In the genomic region with DNA sequence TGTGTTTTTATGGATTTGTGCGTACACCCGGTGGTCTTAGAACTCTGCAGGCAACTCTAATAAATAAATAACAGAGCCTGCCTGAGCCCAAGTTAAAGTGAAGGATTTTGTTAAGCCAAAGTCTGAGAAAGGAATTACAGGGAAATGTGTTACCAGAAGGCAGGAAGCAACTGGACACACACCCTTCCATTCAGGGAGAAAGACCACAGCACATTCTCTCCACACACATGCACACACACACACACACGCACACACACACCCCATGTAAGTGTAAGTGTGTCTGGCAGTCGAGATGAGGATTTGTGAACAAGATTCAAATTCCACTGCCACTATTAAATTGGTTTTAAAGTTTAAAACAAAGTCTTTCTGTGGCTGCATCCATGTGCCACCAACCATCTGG, we compare ENCODE assay signal across 22 mouse cellular contexts.
DNase-seq lines count a peak whose midpoint lies in the region; ATAC-seq and TF ChIP-seq lines count a peak whose summit lies in the region.
"Had no signal": no experiment of that assay in that cellular context is flagged by ENCODE, and none has a peak within 500 bp of the region (broad histone marks: within the 10 kb centered on the region; RNA-seq: fewer than 3 reads in every experiment).

No protein-coding gene starts in this region.

- ATAC-seq in embryonic facial prominence, embryonic 12.5 days (ENCODE audit: insufficient number of reproducible peaks, insufficient read depth, low FRiP score, low TSS enrichment), result no peak
- no peak for ATAC-seq in limb, embryonic 14.5 days (ENCODE audit: low FRiP score, low read depth)
- no peak for ATAC-seq in kidney, embryonic 14.5 days (ENCODE audit: low FRiP score, low TSS enrichment)
- ATAC-seq: activated CD4-positive, CD25-positive, alpha-beta regulatory T cell, adult 4 months; forebrain, embryonic 14.5 days; hindbrain, postnatal 0 days; Patski had no signal

- WGBS in embryonic facial prominence, embryonic 10.5 days, result 65% methylated on average over 4 of the region's 4 CpGs
- 34% methylated on average over 4 of the region's 4 CpGs for WGBS in embryonic facial prominence, embryonic 12.5 days
- 54% methylated on average over 4 of the region's 4 CpGs for WGBS in limb, embryonic 10.5 days
- 16% methylated on average over 4 of the region's 4 CpGs for WGBS in limb, embryonic 14.5 days
- WGBS in kidney, embryonic 14.5 days, result 76% methylated on average over 4 of the region's 4 CpGs

- H3K27me3 ChIP-seq in embryonic facial prominence, embryonic 10.5 days (replicated peaks; ENCODE audit: low read depth, poor library complexity, severe bottlenecking), result no peaks in the 10 kb centered on the region
- H3K27me3 ChIP-seq in embryonic facial prominence, embryonic 12.5 days, result no peaks in the 10 kb centered on the region
- no peaks in the 10 kb centered on the region for H3K27me3 ChIP-seq in limb, embryonic 10.5 days (ENCODE audit: low read depth, poor library complexity, severe bottlenecking)
- H3K27me3 ChIP-seq in limb, embryonic 14.5 days (ENCODE audit: control insufficient read depth, insufficient read depth, low read length), result 0 out of 2 replicates have a peak, but pooled peaks cover 3% of the 10 kb centered on the region
- H3K27me3 ChIP-seq in kidney, embryonic 14.5 days (ENCODE audit: control insufficient read depth, insufficient read depth, low read length), result no peaks in the 10 kb centered on the region
- H3K27me3 ChIP-seq: embryonic facial prominence, embryonic 15.5 days; hindbrain, embryonic 13.5 days; Patski had no signal

- no peak for DNase-seq in embryonic facial prominence, embryonic 10.5 days (ENCODE audit: low spot score)
- no peak for DNase-seq in limb, embryonic 10.5 days (ENCODE audit: low spot score)
- DNase-seq in limb, embryonic 14.5 days (ENCODE audit: low spot score), result no peak
- DNase-seq in embryo, embryonic 11 days, result no peak
- DNase-seq: adrenal gland, postnatal 14 days; cerebellum, adult 18-20 months; cerebellum, adult 9-11 months; cerebellum, postnatal 36 days; gastrocnemius, postnatal 36 days; heart, adult 18-20 months; heart, postnatal 10 days had no signal

- H3K4me2 ChIP-seq in embryonic facial prominence, embryonic 12.5 days (replicated peaks), result no peak overlapping the region
- no peak overlapping the region for H3K4me2 ChIP-seq in limb, embryonic 14.5 days (replicated peaks; ENCODE audit: low read depth, low read length, severe bottlenecking)
- no peak overlapping the region for H3K4me2 ChIP-seq in kidney, embryonic 14.5 days (replicated peaks; ENCODE audit: low read depth, low read length)
- H3K4me2 ChIP-seq: embryonic facial prominence, embryonic 15.5 days; hindbrain, embryonic 13.5 days had no signal

- H3K27ac ChIP-seq in embryonic facial prominence, embryonic 10.5 days (replicated peaks), result 0 out of 2 replicates have a peak overlapping the region, but pooled peaks have one; percentile 35
- H3K27ac ChIP-seq in embryonic facial prominence, embryonic 12.5 days, result peak overlapping the region; percentile 65
- H3K27ac ChIP-seq in limb, embryonic 10.5 days, result peak overlapping the region; percentile 47
- 0 out of 2 replicates have a peak overlapping the region, but pooled peaks have one; percentile 46 for H3K27ac ChIP-seq in limb, embryonic 14.5 days (replicated peaks; ENCODE audit: low read depth, low read length)
- H3K27ac ChIP-seq in kidney, embryonic 14.5 days (ENCODE audit: low read depth, low read length), result no peak overlapping the region
- H3K27ac ChIP-seq: embryonic facial prominence, embryonic 15.5 days; forebrain, embryonic 10.5 days; heart, embryonic 10.5 days; hindbrain, postnatal 0 days had no signal

- no peaks in the 10 kb centered on the region for H3K36me3 ChIP-seq in embryonic facial prominence, embryonic 10.5 days (replicated peaks)
- no peaks in the 10 kb centered on the region for H3K36me3 ChIP-seq in embryonic facial prominence, embryonic 12.5 days
- no peaks in the 10 kb centered on the region for H3K36me3 ChIP-seq in limb, embryonic 10.5 days
- no peaks in the 10 kb centered on the region for H3K36me3 ChIP-seq in limb, embryonic 14.5 days (ENCODE audit: control insufficient read depth, insufficient read depth, low read length)
- no peaks in the 10 kb centered on the region for H3K36me3 ChIP-seq in kidney, embryonic 14.5 days (ENCODE audit: control insufficient read depth, insufficient read depth, low read length)
- H3K36me3 ChIP-seq: embryonic facial prominence, embryonic 15.5 days; forebrain, embryonic 10.5 days; heart, embryonic 10.5 days had no signal

- H3K4me1 ChIP-seq in embryonic facial prominence, embryonic 10.5 days, result peaks cover 29% of the 10 kb centered on the region
- peaks cover 4% of the 10 kb centered on the region; the same call in 1 of the 2 replicates for H3K4me1 ChIP-seq in embryonic facial prominence, embryonic 12.5 days
- peaks cover 44% of the 10 kb centered on the region for H3K4me1 ChIP-seq in limb, embryonic 10.5 days
- H3K4me1 ChIP-seq in limb, embryonic 14.5 days (ENCODE audit: control insufficient read depth, insufficient read depth, low read length), result peaks cover 34% of the 10 kb centered on the region
- H3K4me1 ChIP-seq in kidney, embryonic 14.5 days (ENCODE audit: control insufficient read depth, insufficient read depth, low read length), result no peaks in the 10 kb centered on the region

- H3K9me3 ChIP-seq in embryonic facial prominence, embryonic 10.5 days, result no peaks in the 10 kb centered on the region
- no peaks in the 10 kb centered on the region for H3K9me3 ChIP-seq in embryonic facial prominence, embryonic 12.5 days
- H3K9me3 ChIP-seq in limb, embryonic 10.5 days (replicated peaks), result no peaks in the 10 kb centered on the region; the same call in 1 of the 2 replicates
- no peaks in the 10 kb centered on the region for H3K9me3 ChIP-seq in limb, embryonic 14.5 days (ENCODE audit: control insufficient read depth, low read length)
- no peaks in the 10 kb centered on the region for H3K9me3 ChIP-seq in kidney, embryonic 14.5 days (ENCODE audit: control insufficient read depth, low read length)
- H3K9me3 ChIP-seq: embryonic facial prominence, embryonic 15.5 days; forebrain, embryonic 10.5 days; heart, embryonic 10.5 days; hindbrain, embryonic 13.5 days had no signal

- H3K9ac ChIP-seq in embryonic facial prominence, embryonic 12.5 days, result no peak overlapping the region
- no peak overlapping the region for H3K9ac ChIP-seq in limb, embryonic 14.5 days (ENCODE audit: low read depth, low read length, severe bottlenecking)
- H3K9ac ChIP-seq in kidney, embryonic 14.5 days (ENCODE audit: low read depth, low read length), result no peak overlapping the region
- H3K9ac ChIP-seq: embryonic facial prominence, embryonic 15.5 days; hindbrain, embryonic 13.5 days had no signal

- no peak for TF ChIP-seq POLR2A in limb, embryonic 14.5 days (IDR thresholded peaks at IDR 0.05; ENCODE audit: borderline replicate concordance, extremely low read depth, insufficient read depth, insufficient read length)

- no peak overlapping the region for H3K4me3 ChIP-seq in embryonic facial prominence, embryonic 10.5 days
- H3K4me3 ChIP-seq in embryonic facial prominence, embryonic 12.5 days, result no peak overlapping the region
- H3K4me3 ChIP-seq in limb, embryonic 10.5 days, result no peak overlapping the region
- no peak overlapping the region for H3K4me3 ChIP-seq in limb, embryonic 14.5 days (replicated peaks; ENCODE audit: low read length)
- no peak overlapping the region for H3K4me3 ChIP-seq in kidney, embryonic 14.5 days (ENCODE audit: low read length)
- H3K4me3 ChIP-seq: embryonic facial prominence, embryonic 15.5 days; erythroblast, embryonic 14.5 days; forebrain, embryonic 10.5 days; heart, embryonic 10.5 days; hindbrain, embryonic 13.5 days had no signal
